Mouse (Mus musculus): Measurements from ENCODE around the gene Atp6v0a4. TPM values are rescaled to one million over a fixed set of nuclear protein-coding genes. Genes with fewer than 3 reads are reported as not detected.

Atp6v0a4 gene
- polyA plus RNA-seq, 1 experiment from 2014 or later, result not detected

GRCm38 (mm10) chr6:38156204-38156603, 31.8 kb upstream of the Atp6v0a4 start:
- DNase-seq (ENCODE audit: low spot score) (no peak), ATAC-seq (ENCODE audit: insufficient number of reproducible peaks, low FRiP score, low TSS enrichment, low read depth) (no peak)
- Histone ChIP-seq H3K27ac (replicated peaks; ENCODE audit: low read depth, low read length) (no peak overlapping the region), H3K9ac (ENCODE audit: low read length) (no peak overlapping the region), H3K4me1 (ENCODE audit: control insufficient read depth, insufficient read depth, low read length) (no peaks in the 10 kb centered on the region), H3K4me3 (ENCODE audit: low read depth, low read length) (no peak overlapping the region), H3K4me2 (ENCODE audit: low read depth, severe bottlenecking) (no peak overlapping the region), H3K27me3 (ENCODE audit: control insufficient read depth, insufficient read depth, low read length) (no peaks in the 10 kb centered on the region), H3K36me3 (ENCODE audit: control insufficient read depth, insufficient read depth, low read length) (no peaks in the 10 kb centered on the region), H3K9me3 (ENCODE audit: control insufficient read depth, low read length) (no peaks in the 10 kb centered on the region)
- WGBS, result 91% methylated on average over 5 of the region's 5 CpGs

- DNase-seq (ENCODE audit: low spot score), result no peak
- Histone ChIP-seq H3K4me1 (ENCODE audit: control insufficient read depth, insufficient read depth, low read length) (no peaks in the 10 kb centered on the region; the same call in 1 of the 2 replicates), H3K4me2 (ENCODE audit: low read depth, severe bottlenecking) (no peak overlapping the region), H3K27me3 (ENCODE audit: control insufficient read depth, insufficient read depth, low read length) (no peaks in the 10 kb centered on the region), H3K9ac (ENCODE audit: low read length) (no peak overlapping the region), H3K36me3 (ENCODE audit: control insufficient read depth, insufficient read depth, low read length) (peaks cover 5% of the 10 kb centered on the region; the same call in 1 of the 2 replicates), H3K4me3 (ENCODE audit: low read depth, low read length) (no peak overlapping the region), H3K27ac (replicated peaks; ENCODE audit: low read depth, low read length) (no peak overlapping the region), H3K9me3 (ENCODE audit: control insufficient read depth, low read length) (no peaks in the 10 kb centered on the region)
- WGBS, result 86% methylated on average over 11 of the region's 11 CpGs
- no peak for ATAC-seq (ENCODE audit: insufficient number of reproducible peaks, low FRiP score, low TSS enrichment, low read depth)
Observed at GRCm38 (mm10) chr6:38152305-38152704, 27.9 kb upstream of the Atp6v0a4 start.

GRCm38 (mm10) chr6:38149483-38149882, 25.1 kb upstream of the Atp6v0a4 start:
- Histone ChIP-seq H3K4me1 (ENCODE audit: control insufficient read depth, insufficient read depth, low read length) (no peaks in the 10 kb centered on the region; the same call in 1 of the 2 replicates), H3K27me3 (ENCODE audit: control insufficient read depth, insufficient read depth, low read length) (no peaks in the 10 kb centered on the region), H3K36me3 (ENCODE audit: control insufficient read depth, insufficient read depth, low read length) (peaks cover 5% of the 10 kb centered on the region; the same call in 1 of the 2 replicates), H3K4me3 (ENCODE audit: low read depth, low read length) (no peak overlapping the region), H3K9me3 (ENCODE audit: control insufficient read depth, low read length) (no peaks in the 10 kb centered on the region), H3K4me2 (ENCODE audit: low read depth, severe bottlenecking) (no peak overlapping the region), H3K9ac (ENCODE audit: low read length) (no peak overlapping the region), H3K27ac (replicated peaks; ENCODE audit: low read depth, low read length) (no peak overlapping the region)
- DNase-seq (ENCODE audit: low spot score) (no peak), ATAC-seq (ENCODE audit: insufficient number of reproducible peaks, low FRiP score, low TSS enrichment, low read depth) (0 out of 2 replicates have a peak, but pooled peaks have one; percentile 36)
- 89% methylated on average over 19 of the region's 19 CpGs for WGBS

GRCm38 (mm10) chr6:38148626-38149025, 24.2 kb upstream of the Atp6v0a4 start:
- Histone ChIP-seq H3K36me3 (ENCODE audit: control insufficient read depth, insufficient read depth, low read length) (peaks cover 5% of the 10 kb centered on the region; the same call in 1 of the 2 replicates), H3K4me3 (ENCODE audit: low read depth, low read length) (no peak overlapping the region), H3K9ac (ENCODE audit: low read length) (no peak overlapping the region), H3K27me3 (ENCODE audit: control insufficient read depth, insufficient read depth, low read length) (no peaks in the 10 kb centered on the region), H3K9me3 (ENCODE audit: control insufficient read depth, low read length) (no peaks in the 10 kb centered on the region), H3K4me1 (ENCODE audit: control insufficient read depth, insufficient read depth, low read length) (no peaks in the 10 kb centered on the region; the same call in 1 of the 2 replicates), H3K4me2 (ENCODE audit: low read depth, severe bottlenecking) (no peak overlapping the region), H3K27ac (replicated peaks; ENCODE audit: low read depth, low read length) (no peak overlapping the region)
- DNase-seq (ENCODE audit: low spot score), result no peak
- ATAC-seq (ENCODE audit: insufficient number of reproducible peaks, low FRiP score, low TSS enrichment, low read depth), result no peak
- 87% methylated on average over 10 of the region's 10 CpGs for WGBS

GRCm38 (mm10) chr6:38147301-38147700, 22.9 kb upstream of the Atp6v0a4 start:
- Histone ChIP-seq H3K36me3 (ENCODE audit: control insufficient read depth, insufficient read depth, low read length) (peaks cover 5% of the 10 kb centered on the region; the same call in 1 of the 2 replicates), H3K9ac (ENCODE audit: low read length) (no peak overlapping the region), H3K9me3 (ENCODE audit: control insufficient read depth, low read length) (no peaks in the 10 kb centered on the region), H3K4me2 (ENCODE audit: low read depth, severe bottlenecking) (no peak overlapping the region), H3K27ac (replicated peaks; ENCODE audit: low read depth, low read length) (no peak overlapping the region), H3K27me3 (ENCODE audit: control insufficient read depth, insufficient read depth, low read length) (no peaks in the 10 kb centered on the region), H3K4me3 (ENCODE audit: low read depth, low read length) (no peak overlapping the region), H3K4me1 (ENCODE audit: control insufficient read depth, insufficient read depth, low read length) (no peaks in the 10 kb centered on the region; the same call in 1 of the 2 replicates)
- ATAC-seq (ENCODE audit: insufficient number of reproducible peaks, low FRiP score, low TSS enrichment, low read depth) (no peak), DNase-seq (ENCODE audit: low spot score) (no peak)
- WGBS, result 93% methylated on average over 5 of the region's 5 CpGs

GRCm38 (mm10) chr6:38145463-38146065, 21.2 kb upstream of the Atp6v0a4 start:
- Histone ChIP-seq H3K4me3 (ENCODE audit: low read depth, low read length) (no peak overlapping the region), H3K27me3 (ENCODE audit: control insufficient read depth, insufficient read depth, low read length) (no peaks in the 10 kb centered on the region), H3K9me3 (ENCODE audit: control insufficient read depth, low read length) (no peaks in the 10 kb centered on the region), H3K27ac (replicated peaks; ENCODE audit: low read depth, low read length) (no peak overlapping the region), H3K4me2 (ENCODE audit: low read depth, severe bottlenecking) (no peak overlapping the region), H3K4me1 (ENCODE audit: control insufficient read depth, insufficient read depth, low read length) (no peaks in the 10 kb centered on the region; the same call in 1 of the 2 replicates), H3K36me3 (ENCODE audit: control insufficient read depth, insufficient read depth, low read length) (peaks cover 5% of the 10 kb centered on the region), H3K9ac (ENCODE audit: low read length) (no peak overlapping the region)
- no peak for DNase-seq (ENCODE audit: low spot score)
- WGBS, result 81% methylated on average over 8 of the region's 8 CpGs
- no peak for ATAC-seq (ENCODE audit: insufficient number of reproducible peaks, low FRiP score, low TSS enrichment, low read depth)

GRCm38 (mm10) chr6:38144161-38144998, 20.0 kb upstream of the Atp6v0a4 start:
- no peak for DNase-seq (ENCODE audit: low spot score)
- no peak for ATAC-seq (ENCODE audit: insufficient number of reproducible peaks, low FRiP score, low TSS enrichment, low read depth)
- Histone ChIP-seq H3K9me3 (ENCODE audit: control insufficient read depth, low read length) (no peaks in the 10 kb centered on the region), H3K4me1 (ENCODE audit: control insufficient read depth, insufficient read depth, low read length) (no peaks in the 10 kb centered on the region), H3K9ac (ENCODE audit: low read length) (no peak overlapping the region), H3K36me3 (ENCODE audit: control insufficient read depth, insufficient read depth, low read length) (peaks cover 5% of the 10 kb centered on the region), H3K4me2 (ENCODE audit: low read depth, severe bottlenecking) (no peak overlapping the region), H3K27me3 (ENCODE audit: control insufficient read depth, insufficient read depth, low read length) (no peaks in the 10 kb centered on the region), H3K4me3 (ENCODE audit: low read depth, low read length) (no peak overlapping the region), H3K27ac (replicated peaks; ENCODE audit: low read depth, low read length) (no peak overlapping the region)
- WGBS, result 81% methylated on average over 9 of the region's 9 CpGs

GRCm38 (mm10) chr6:38140402-38140801, 16.0 kb upstream of the Atp6v0a4 start:
- ATAC-seq (ENCODE audit: insufficient number of reproducible peaks, low FRiP score, low TSS enrichment, low read depth), result no peak
- 93% methylated on average over 9 of the region's 9 CpGs for whole genome bisulfite sequencing
- no peak overlapping the region for H3K4me3 ChIP-seq (ENCODE audit: low read depth, low read length)
- no peaks in the 10 kb centered on the region for H3K4me1 ChIP-seq (ENCODE audit: control insufficient read depth, insufficient read depth, low read length)
- H3K9me3 ChIP-seq (ENCODE audit: control insufficient read depth, low read length), result no peaks in the 10 kb centered on the region
- no peak overlapping the region for H3K27ac ChIP-seq (replicated peaks; ENCODE audit: low read depth, low read length)
- H3K9ac ChIP-seq (ENCODE audit: low read length), result no peak overlapping the region
- no peak overlapping the region for H3K4me2 ChIP-seq (ENCODE audit: low read depth, severe bottlenecking)
- H3K36me3 ChIP-seq (ENCODE audit: control insufficient read depth, insufficient read depth, low read length), result no peaks in the 10 kb centered on the region; the same call in 1 of the 2 replicates
- no peaks in the 10 kb centered on the region for H3K27me3 ChIP-seq (ENCODE audit: control insufficient read depth, insufficient read depth, low read length)
- DNase-seq (ENCODE audit: low spot score), result no peak
